Mouse (Mus musculus) spleen, adult 2 months (tissue): ENCODE measurements around the gene Hyal4.

Experiments
- CTCF ChIP-seq: fragments of 200-500 bp; IDR thresholded peaks from 2 replicates; pipeline ENCODE4 v1.5.1; 2011; ENCODE audit warnings: mild to moderate bottlenecking, inconsistent platforms; ENCODE audit not compliant: insufficient read depth, insufficient read length, insufficient replicate concordance; ENCODE audit errors: extremely low read depth
- POLR2A ChIP-seq: fragments of 200-500 bp; IDR thresholded peaks from 2 replicates; pipeline ENCODE4 v1.6.1; 2011; ENCODE audit warnings: low read depth, low read length, inconsistent platforms

DNA sequence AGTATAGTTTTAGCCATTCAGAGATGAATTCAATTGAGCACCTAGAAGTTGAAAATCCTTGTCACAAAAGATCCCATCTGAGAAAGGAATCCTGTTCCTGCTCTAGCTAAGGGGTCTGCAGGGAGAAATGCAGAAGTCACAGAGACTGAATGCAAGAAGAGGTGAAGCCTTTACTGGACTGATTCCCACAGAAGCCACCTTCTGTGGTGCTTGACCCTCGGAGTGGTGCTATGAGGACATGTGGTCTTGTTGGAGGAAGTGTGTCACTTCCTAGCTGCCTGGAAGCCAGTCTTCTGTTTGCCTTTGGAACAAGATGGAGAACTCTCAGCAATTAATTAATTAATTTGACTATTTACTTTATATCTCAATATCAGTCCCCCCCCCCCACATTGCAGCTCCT is 20.0 kb upstream of the Hyal4 start:
- no peak for TF ChIP-seq CTCF
- TF ChIP-seq POLR2A, result no peak
